ENCODE assay signal across 22 mouse cellular contexts in the genomic region with DNA sequence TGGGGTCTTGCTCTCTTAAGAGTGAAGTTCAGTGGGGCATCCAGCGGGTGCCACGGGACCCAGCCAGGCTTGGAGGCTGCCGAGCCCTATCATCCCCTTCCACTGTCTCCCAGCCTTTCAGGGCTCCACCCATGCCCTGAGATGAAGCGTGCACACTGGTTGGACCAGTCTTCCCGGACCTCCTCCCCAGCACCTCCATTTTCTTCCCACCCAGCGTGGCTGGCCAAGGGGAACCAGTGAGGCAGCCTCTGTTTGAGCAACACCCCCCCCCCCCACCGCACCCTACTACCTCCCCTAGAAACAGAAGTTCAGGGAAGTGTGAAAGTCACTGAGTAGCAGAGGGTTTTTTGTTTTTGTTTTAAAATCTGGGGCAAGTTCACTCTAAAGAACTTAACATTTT. TPM values are rescaled to one million over a fixed set of nuclear protein-coding genes. Genes with fewer than 3 reads are reported as not detected.
"Had no signal": no experiment of that assay in that cellular context is flagged by ENCODE, and none has a peak within 500 bp of the region (broad histone marks: within the 10 kb centered on the region; RNA-seq: fewer than 3 reads in every experiment).

A gene (minus strand): TSS at position 117 of the 400 bp plus-strand sequence.

- H3K4me1 ChIP-seq: liver, embryonic 13.5 days; lung, embryonic 15.5 days; midbrain, embryonic 12.5 days had no signal

- DNase-seq: kidney, adult 8-10 months; kidney, postnatal 36 days; left cerebral cortex, postnatal 4 days; liver; liver, embryonic 13.5 days; liver, postnatal 0 days; lung, postnatal 14 days; right cerebral cortex, postnatal 25 days; thymus, adult 18-20 months; thymus, postnatal 14 days had no signal

- H3K9ac ChIP-seq: liver, embryonic 13.5 days; liver, postnatal 0 days; lung, embryonic 15.5 days; midbrain, embryonic 12.5 days had no signal

- H3K4me3 ChIP-seq: layer of hippocampus, adult 2 months; liver, embryonic 13.5 days; lung, embryonic 15.5 days; midbrain, embryonic 12.5 days had no signal

- ATAC-seq: liver, postnatal 0 days; midbrain, embryonic 16.5 days had no signal

- H3K9me3 ChIP-seq: liver, embryonic 13.5 days; lung, embryonic 15.5 days had no signal

- H3K36me3 ChIP-seq: liver, embryonic 13.5 days; lung, embryonic 15.5 days; midbrain, embryonic 12.5 days had no signal

- H3K27me3 ChIP-seq: liver, embryonic 13.5 days; lung, embryonic 15.5 days; midbrain, embryonic 12.5 days had no signal

- H3K27ac ChIP-seq: layer of hippocampus, adult 2 months; liver, embryonic 13.5 days; lung, embryonic 15.5 days; macrophage; midbrain, embryonic 12.5 days had no signal

- H3K4me2 ChIP-seq: liver, embryonic 13.5 days; lung, embryonic 15.5 days; midbrain, embryonic 12.5 days had no signal

RNA-seq across cellular contexts. Expression of the gene that starts here (rescaled TPM):
- total RNA-seq: layer of hippocampus, adult 2 months; layer of hippocampus, postnatal 14 days; left cerebral cortex, adult 18-20 months; left cerebral cortex, postnatal 10 days; left cerebral cortex, postnatal 4 days; megakaryocyte-erythroid progenitor cell, adult 5-6 weeks had no signal
- polyA plus RNA-seq: kidney, embryonic 16.5 days; liver, embryonic 13.5 days; liver, postnatal 0 days; lung, embryonic 15.5 days; midbrain, embryonic 12.5 days; midbrain, embryonic 16.5 days; neural tube, embryonic 14.5 days; small intestine, adult 2 months had no signal
